Mouse (Mus musculus) cortical plate, adult 2 months (tissue): Measurements from ENCODE around the gene Sim1.

Source experiments
- CTCF ChIP-seq: fragments of 200-500 bp; IDR thresholded peaks from 2 replicates; pipeline ENCODE4 v1.5.1; 2011; ENCODE audit warnings: mild to moderate bottlenecking, control low read depth, low read length; ENCODE audit not compliant: insufficient read depth; ENCODE audit errors: extremely low read depth
- POLR2A ChIP-seq: fragments of 200-500 bp; IDR thresholded peaks from 2 replicates; pipeline ENCODE4 v1.6.1; 2011; ENCODE audit warnings: mild to moderate bottlenecking, low read length, control low read depth; ENCODE audit not compliant: insufficient read depth; ENCODE audit errors: extremely low read depth

DNA sequence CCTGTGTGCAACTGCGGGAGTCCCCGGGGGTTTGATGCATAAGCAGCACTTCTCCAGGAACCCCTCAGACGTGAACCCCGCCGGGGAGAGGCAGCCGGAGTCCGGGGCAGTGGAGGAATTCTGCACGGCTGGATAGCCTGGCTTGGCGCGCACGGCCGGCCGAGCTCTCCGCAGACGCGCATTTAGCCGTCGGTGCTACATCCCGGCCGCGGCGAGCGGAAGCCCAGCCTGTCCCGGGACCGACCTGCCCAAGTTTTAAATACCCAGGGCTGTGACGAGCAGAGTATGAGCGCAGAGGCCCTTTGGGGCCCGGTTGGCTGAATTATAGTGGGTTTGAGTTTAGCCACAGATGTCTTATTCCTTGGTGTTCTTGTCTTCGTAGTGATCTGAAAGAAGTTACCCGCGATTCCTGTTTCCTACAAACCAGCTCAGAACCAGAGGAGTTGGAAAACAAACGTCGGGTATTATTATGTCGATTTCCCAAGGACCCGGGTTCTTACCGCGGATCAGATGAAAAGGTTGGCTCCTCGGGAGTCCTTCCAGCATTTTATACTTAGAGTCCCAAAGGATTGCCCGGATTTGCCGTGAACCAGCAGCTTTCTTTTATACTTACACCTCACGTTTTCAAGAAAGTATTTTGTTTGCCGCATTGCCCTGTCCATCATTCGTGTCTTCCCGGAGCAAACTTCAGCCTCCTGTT is 687 bp downstream of the Sim1 start:
- TF ChIP-seq CTCF (no peak), POLR2A (no peak)
